In the genomic region with DNA sequence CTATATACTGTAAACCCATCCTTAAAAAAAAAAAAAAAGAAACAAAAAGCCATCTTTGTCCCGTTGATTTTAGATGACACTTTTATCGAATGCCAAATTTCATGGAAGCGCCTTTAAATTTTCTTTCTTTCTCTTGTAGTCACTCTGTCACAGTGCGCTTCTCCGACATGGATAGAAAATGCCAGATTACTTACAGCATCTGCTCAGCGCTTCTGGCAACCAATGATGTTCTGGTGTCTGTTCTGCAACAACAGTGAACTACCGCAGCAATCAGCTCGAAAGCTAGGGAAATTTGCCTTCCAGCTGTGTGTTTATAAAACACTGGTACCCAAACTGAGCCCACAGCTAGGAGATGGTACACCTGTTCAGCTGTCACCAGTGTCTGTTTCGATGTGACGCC, we compare ENCODE assay signal across 30 mouse cellular contexts. TPM values are rescaled to one million over a fixed set of nuclear protein-coding genes. Genes with fewer than 3 reads are reported as not detected.
DNase-seq lines count a peak whose midpoint lies in the region; ATAC-seq and TF ChIP-seq lines count a peak whose summit lies in the region.
"Had no signal": no experiment of that assay in that cellular context is flagged by ENCODE, and none has a peak within 500 bp of the region (broad histone marks: within the 10 kb centered on the region; RNA-seq: fewer than 3 reads in every experiment).

No protein-coding gene starts in this region.

- DNase-seq in forebrain, postnatal 0 days = peak; percentile 30
- peak; percentile 16 for DNase-seq in layer of hippocampus, adult 11-12 months (ENCODE audit: low spot score)
- DNase-seq in layer of hippocampus, postnatal 25 days (ENCODE audit: extremely low spot score in 1 of 2, low spot score in 1 of 2) = no peak
- peak; percentile 27 to 39 for DNase-seq in right cerebral cortex, postnatal 10 days (ENCODE audit: low spot score in 2 of 2)
- DNase-seq in right cerebral cortex, postnatal 4 days = no peak
- DNase-seq: adrenal gland, postnatal 10 days; adrenal gland, postnatal 36 days; cerebellum, adult 11-12 months; cerebellum, adult 8-10 months; cerebellum, postnatal 10 days; cerebellum, postnatal 36 days; embryo, embryonic 11 days; gastrocnemius, postnatal 10 days; heart, adult 11 months; heart, postnatal 14 days; heart, postnatal 4 days had no signal

- no peak overlapping the region for H3K4me3 ChIP-seq in forebrain, postnatal 0 days (ENCODE audit: low read depth, low read length)
- no peak overlapping the region for H3K4me3 ChIP-seq in forebrain, embryonic 15.5 days
- H3K4me3 ChIP-seq: embryonic facial prominence, embryonic 10.5 days; embryonic facial prominence, embryonic 13.5 days; erythroblast, embryonic 14.5 days; forebrain, embryonic 12.5 days; heart, embryonic 13.5 days had no signal

- ATAC-seq in forebrain, postnatal 0 days = no peak
- no peak for ATAC-seq in forebrain, embryonic 15.5 days (replicated peaks)
- ATAC-seq: forebrain, embryonic 16.5 days; hindbrain, postnatal 0 days; inflammation-experienced regulatory T-cells, adult 6 months; intestine, embryonic 16.5 days; Patski had no signal

- H3K27ac ChIP-seq in forebrain, postnatal 0 days (ENCODE audit: low read depth, low read length) = no peak overlapping the region
- no peak overlapping the region for H3K27ac ChIP-seq in forebrain, embryonic 15.5 days (replicated peaks)
- H3K27ac ChIP-seq: embryonic facial prominence, embryonic 10.5 days; embryonic facial prominence, embryonic 13.5 days; forebrain, embryonic 12.5 days; heart, embryonic 13.5 days; hindbrain, embryonic 14.5 days; hindbrain, postnatal 0 days had no signal

- no peaks in the 10 kb centered on the region for H3K4me1 ChIP-seq in forebrain, postnatal 0 days (ENCODE audit: insufficient read depth)
- H3K4me1 ChIP-seq in forebrain, embryonic 15.5 days = 0 out of 2 replicates have a peak, but pooled peaks cover 7% of the 10 kb centered on the region

- no peak for TF ChIP-seq CTCF in forebrain, postnatal 0 days (IDR thresholded peaks at IDR 0.05; ENCODE audit: low read depth)

- no peaks in the 10 kb centered on the region for H3K9me3 ChIP-seq in forebrain, postnatal 0 days (ENCODE audit: low read length)
- H3K9me3 ChIP-seq in forebrain, embryonic 15.5 days = no peaks in the 10 kb centered on the region
- H3K9me3 ChIP-seq: embryonic facial prominence, embryonic 10.5 days; embryonic facial prominence, embryonic 13.5 days; forebrain, embryonic 12.5 days; G1E; heart, embryonic 13.5 days had no signal

- no peaks in the 10 kb centered on the region for H3K27me3 ChIP-seq in forebrain, postnatal 0 days (ENCODE audit: insufficient read depth, low read length)
- no peaks in the 10 kb centered on the region for H3K27me3 ChIP-seq in forebrain, embryonic 15.5 days
- H3K27me3 ChIP-seq: CH12.LX; embryonic facial prominence, embryonic 13.5 days; forebrain, embryonic 12.5 days; heart, embryonic 13.5 days; Patski had no signal

- 80% methylated on average over 10 of the region's 10 CpGs for WGBS in forebrain, postnatal 0 days
- 86% methylated on average over 10 of the region's 10 CpGs for WGBS in forebrain, embryonic 15.5 days

- H3K36me3 ChIP-seq in forebrain, postnatal 0 days (ENCODE audit: insufficient read depth) = no peaks in the 10 kb centered on the region
- H3K36me3 ChIP-seq in forebrain, embryonic 15.5 days = no peaks in the 10 kb centered on the region
- H3K36me3 ChIP-seq: embryonic facial prominence, embryonic 10.5 days; embryonic facial prominence, embryonic 13.5 days; forebrain, embryonic 12.5 days; G1E; heart, embryonic 13.5 days had no signal

- H3K9ac ChIP-seq in forebrain, postnatal 0 days = no peak overlapping the region
- H3K9ac ChIP-seq in forebrain, embryonic 15.5 days (replicated peaks) = no peak overlapping the region
- H3K9ac ChIP-seq: embryonic facial prominence, embryonic 13.5 days; forebrain, embryonic 12.5 days; heart, embryonic 13.5 days; hindbrain, embryonic 14.5 days had no signal

- H3K4me2 ChIP-seq in forebrain, postnatal 0 days (ENCODE audit: low read depth) = no peak overlapping the region
- no peak overlapping the region for H3K4me2 ChIP-seq in forebrain, embryonic 15.5 days (replicated peaks)
- H3K4me2 ChIP-seq: embryonic facial prominence, embryonic 13.5 days; forebrain, embryonic 12.5 days; heart, embryonic 13.5 days; hindbrain, embryonic 14.5 days had no signal

RNA-seq across cellular contexts. Expression of gene Tmx1, which starts 39.5 kb away (rescaled TPM):
- total RNA-seq in forebrain, postnatal 0 days (2014; rRNA removed) = 81.2 and 93.4 TPM in 2 replicates
- polyA plus RNA-seq in forebrain, postnatal 0 days (2015; fragmentation: Nextera tagmentation; extraction: Ambion mirVana) = 76.7 and 113 TPM in 2 replicates
- 118 and 130 TPM in 2 replicates for polyA plus RNA-seq in forebrain, embryonic 15.5 days (2015; fragmentation: Nextera tagmentation; extraction: Ambion mirVana)
- total RNA-seq in layer of hippocampus, postnatal 25 days (2021) = 10 to 100 TPM; 29.9 to 32.3 TPM

Comparison
In these comparisons a context has a peak if more than half of its experiments do, and no peak if none do; other contexts are left out.
1. DNase-seq: peak in forebrain, postnatal 0 days (single experiment), layer of hippocampus, adult 11-12 months (single experiment) and right cerebral cortex, postnatal 10 days (2 of 2); none in layer of hippocampus, postnatal 25 days (0 of 2) and right cerebral cortex, postnatal 4 days (single experiment).